Comparison of ENCODE assay signal across 27 mouse cellular contexts in the genomic region with DNA sequence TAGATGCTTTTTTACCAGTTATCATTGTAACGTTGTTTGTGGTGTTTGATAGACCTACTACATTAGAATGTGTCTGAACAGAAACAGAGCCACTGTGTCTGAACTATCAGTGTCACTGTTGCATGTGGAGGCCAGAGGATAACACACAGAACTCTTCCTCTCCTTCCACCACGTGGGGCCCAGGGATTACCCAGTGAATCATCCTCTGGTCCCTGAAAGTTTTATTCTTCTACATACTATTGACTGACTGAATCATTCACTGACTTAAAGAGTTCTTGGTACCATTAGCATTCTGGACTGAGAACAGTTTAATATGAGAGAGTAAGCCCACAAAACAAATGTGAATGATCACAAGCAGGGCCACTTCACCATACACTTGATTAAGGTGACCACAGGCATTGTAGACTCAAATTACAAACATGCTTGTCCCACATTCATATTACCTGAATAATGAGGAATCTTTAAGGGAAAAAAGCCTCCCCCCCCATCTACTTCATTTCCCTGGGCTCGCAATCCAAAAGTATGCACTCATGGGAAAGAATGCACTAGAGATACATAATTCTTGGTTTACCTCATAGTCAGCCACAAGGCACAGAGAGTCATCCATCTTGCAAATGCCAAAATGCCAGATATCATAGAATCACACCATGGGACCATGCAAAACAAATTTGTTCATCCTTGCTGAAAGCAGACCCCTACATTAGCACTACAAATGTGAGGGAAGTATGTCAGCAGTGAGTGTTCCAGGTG.
"Had no signal": no experiment of that assay in that cellular context is flagged by ENCODE, and none has a peak within 500 bp of the region (broad histone marks: within the 10 kb centered on the region; RNA-seq: fewer than 3 reads in every experiment).

No protein-coding gene starts in this region.

- H3K27me3 ChIP-seq: heart, embryonic 13.5 days; heart, embryonic 15.5 days; hindbrain, embryonic 12.5 days; kidney, embryonic 15.5 days; limb, embryonic 13.5 days; limb, embryonic 15.5 days; liver, embryonic 12.5 days had no signal

- H3K4me2 ChIP-seq: heart, embryonic 11.5 days; heart, embryonic 13.5 days; heart, embryonic 15.5 days; hindbrain, embryonic 12.5 days; hindbrain, embryonic 14.5 days; kidney, embryonic 15.5 days; limb, embryonic 13.5 days; limb, embryonic 15.5 days; liver, embryonic 12.5 days had no signal

- ATAC-seq: hindbrain, embryonic 16.5 days; inflammation-experienced regulatory T-cells, adult 6 months; intestine, embryonic 16.5 days; liver, embryonic 12.5 days had no signal

- H3K27ac ChIP-seq: gastrocnemius, adult 2 months; heart, embryonic 13.5 days; heart, embryonic 15.5 days; hindbrain, embryonic 10.5 days; hindbrain, embryonic 12.5 days; hindbrain, embryonic 14.5 days; kidney, embryonic 15.5 days; kidney, postnatal 0 days; limb, embryonic 13.5 days; limb, embryonic 15.5 days; liver, embryonic 12.5 days; liver, embryonic 14.5 days had no signal

- H3K4me1 ChIP-seq: heart, embryonic 13.5 days; heart, embryonic 15.5 days; hindbrain, embryonic 10.5 days; hindbrain, embryonic 12.5 days; kidney, embryonic 15.5 days; limb, embryonic 13.5 days; limb, embryonic 15.5 days; liver, embryonic 12.5 days had no signal

- H3K36me3 ChIP-seq: heart, embryonic 13.5 days; heart, embryonic 15.5 days; hindbrain, embryonic 10.5 days; hindbrain, embryonic 12.5 days; kidney, embryonic 15.5 days; limb, embryonic 13.5 days; limb, embryonic 15.5 days; liver, embryonic 12.5 days had no signal

- DNase-seq: gastrocnemius, adult 2 months; gastrocnemius, postnatal 10 days; gastrocnemius, postnatal 36 days; heart, adult 18-20 months; heart, postnatal 4 days; kidney, adult 11 months; kidney, adult 2 months; kidney, adult 9 months; kidney, postnatal 14 days; kidney, postnatal 36 days; layer of hippocampus, postnatal 36 days; left cerebral cortex, postnatal 4 days had no signal

- H3K4me3 ChIP-seq: gastrocnemius, adult 2 months; heart, embryonic 13.5 days; heart, embryonic 15.5 days; hindbrain, embryonic 10.5 days; hindbrain, embryonic 12.5 days; kidney, embryonic 15.5 days; limb, embryonic 13.5 days; limb, embryonic 15.5 days; liver, embryonic 12.5 days had no signal
